Mouse (Mus musculus) gastrocnemius, adult 18-20 months (tissue): ENCODE measurements around the gene Adam20. TPM values are rescaled to one million over a fixed set of nuclear protein-coding genes. Genes with fewer than 3 reads are reported as not detected.
"Not testable (repeated sequence)": the region's sequence is repeated elsewhere in the genome, so short reads cannot be mapped to it uniquely, and the experiment has no call there.

Source experiments
- DNase-seq: peaks from one replicate; pipeline ENCODE4 v3.0.0; 2021; ENCODE audit warnings: low spot score
- long read RNA-seq, 2 experiments: library from polyadenylated mRNA; stranded (forward); transcript quantifications; one replicate each; pipeline ENCODE4 v2.0.0; 2021
- total RNA-seq, 2 experiments: library from RNA; stranded (reverse); gene quantifications; 2 replicates each; pipeline ENCODE4 v1.2.3; 2021

The Adam20 gene
- total RNA-seq, result not detected
- long read RNA-seq, experiment 1, result 0 reads
- long read RNA-seq, experiment 2, result 0 reads

DNA sequence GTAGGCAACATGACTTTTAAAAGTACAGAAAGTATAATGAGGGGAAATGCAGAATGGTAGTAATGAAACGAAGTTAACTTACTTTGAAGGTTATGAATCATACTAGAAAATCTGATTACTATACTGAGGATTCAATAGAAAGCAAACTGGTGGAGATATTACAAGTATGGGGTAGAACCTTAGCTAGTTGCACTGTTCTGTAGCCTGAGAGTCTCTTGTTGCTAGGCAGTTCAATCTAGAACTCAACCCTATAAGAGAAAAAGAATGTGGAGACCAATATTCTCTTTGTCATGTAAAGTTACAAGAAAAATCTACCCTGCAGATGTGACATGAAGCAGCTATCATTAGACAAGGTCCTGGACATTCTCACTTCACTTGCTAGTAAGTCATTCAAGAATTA is at the start of gene Adam20:
TSS of gene Adam20 (plus strand) at position 301 of the 400 bp plus-strand sequence.
- not testable (repeated sequence) for DNase-seq

DNA sequence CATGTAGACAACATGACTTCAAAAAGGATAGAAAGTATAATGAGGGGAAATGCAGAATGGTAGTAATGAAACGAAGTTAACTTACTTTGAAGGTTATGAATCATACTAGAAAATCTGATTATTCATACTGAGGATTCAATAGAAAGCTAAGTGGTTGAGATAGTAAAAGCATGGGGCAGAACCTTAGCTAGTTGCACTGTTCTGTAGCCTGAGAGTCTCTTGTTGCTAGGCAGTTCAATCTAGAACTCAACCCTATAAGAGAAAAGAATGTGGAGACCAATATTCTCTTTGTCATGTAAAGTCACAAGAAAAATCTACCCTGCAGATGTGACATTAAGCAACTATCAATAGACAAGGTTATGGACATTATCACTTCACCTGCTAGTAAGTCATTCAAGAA is 41.2 kb upstream of the Adam20 start, which contains the start of gene Adam25:
TSS of gene Adam25 (plus strand) at position 301 of the 400 bp plus-strand sequence.
- not testable (repeated sequence) for DNase-seq

DNA sequence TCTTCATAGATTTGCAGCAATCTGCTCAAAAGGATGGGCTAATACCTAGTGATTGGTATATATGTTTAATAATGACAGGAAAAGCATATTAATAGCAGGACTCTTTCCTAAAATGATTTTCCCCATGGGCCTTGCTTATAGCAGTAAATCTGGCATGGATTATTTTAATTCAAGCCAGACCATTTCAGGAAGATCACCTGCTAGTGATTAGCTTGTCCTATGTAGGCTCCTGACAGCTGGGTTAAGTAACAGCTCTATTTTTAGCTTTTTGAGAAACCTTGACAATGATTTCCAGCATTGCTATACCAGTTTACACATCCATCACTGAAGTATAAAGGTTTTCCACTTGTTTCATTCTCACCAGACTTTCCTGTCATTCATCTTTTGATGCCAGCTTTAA is 9.8 kb upstream of the Adam20 start:
- no peak for DNase-seq

DNA sequence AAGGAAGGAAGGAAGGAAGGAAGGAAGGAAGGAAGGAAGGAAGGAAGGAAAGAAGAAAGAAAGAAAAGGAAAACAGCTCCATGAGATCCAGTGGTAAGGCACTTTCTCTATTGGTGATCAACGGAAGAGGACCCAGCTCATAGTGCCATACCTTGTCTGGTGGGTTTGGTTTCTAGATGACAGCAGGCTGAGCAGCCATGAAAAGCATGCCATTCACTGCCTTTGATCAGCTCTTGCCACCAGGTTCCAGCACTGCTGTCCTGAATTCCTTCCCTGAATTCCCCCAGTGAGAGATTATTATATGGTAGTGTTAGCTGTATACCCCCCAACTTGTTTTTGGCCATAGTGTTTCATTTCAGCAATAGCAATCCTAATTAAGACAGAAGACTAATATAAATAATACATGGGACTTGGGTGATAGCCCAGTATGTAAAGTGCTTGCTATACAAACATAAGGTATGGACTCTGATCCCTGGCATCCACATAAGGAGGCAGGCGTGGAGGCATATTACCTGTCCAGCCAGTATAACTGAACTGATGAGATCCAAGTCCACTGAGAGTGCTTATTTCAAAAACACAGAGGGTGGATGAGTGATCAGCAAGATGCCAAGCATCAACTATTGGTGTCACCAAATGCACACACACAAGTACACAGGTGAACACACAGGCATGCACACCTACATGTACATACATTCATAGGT is 10.5 kb downstream of the Adam20 start:
- no peak for DNase-seq

Other genes starting within 250 kb of the Adam20 start
- gene Adam24, start 118.2 kb upstream of the Adam20 start, total RNA-seq, result not detected
- gene Adam25, start 41.1 kb upstream of the Adam20 start, total RNA-seq, result not detected
- not detected for gene Adam39, start 29.7 kb downstream of the Adam20 start, total RNA-seq